Mouse (Mus musculus): ENCODE results near the gene Cadm1. TPM values are rescaled to one million over a fixed set of nuclear protein-coding genes. Genes with fewer than 3 reads are reported as not detected.

The Cadm1 gene
- polyA plus RNA-seq, 1 experiment = 1.4 TPM

DNA sequence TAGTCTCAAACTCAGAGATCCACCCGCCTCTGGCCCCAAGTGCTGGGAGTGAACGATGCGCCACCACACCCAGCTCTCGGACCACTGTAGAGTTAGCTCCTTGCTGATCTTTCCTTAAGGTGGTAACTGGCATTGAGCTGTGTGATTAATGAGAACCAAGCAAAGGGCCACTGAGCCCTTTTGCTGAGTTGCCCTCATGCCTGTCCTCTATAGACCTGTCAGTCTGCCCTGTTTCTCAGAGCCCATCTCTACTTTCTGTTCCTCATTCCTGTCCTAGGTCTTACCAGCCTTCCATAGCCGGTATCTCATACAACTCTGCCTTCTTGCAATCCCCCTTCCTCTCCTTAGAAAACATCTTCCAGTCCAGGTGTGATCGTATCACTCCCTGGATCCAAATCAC, 242.8 kb downstream of the Cadm1 start:
- WGBS = 86% methylated on average over 6 of the region's 6 CpGs
- H3K4me1 ChIP-seq (ENCODE audit: control insufficient read depth, insufficient read depth, insufficient read length, low read length) = no peaks in the 10 kb centered on the region
- H3K27ac ChIP-seq (ENCODE audit: insufficient read depth, low read depth, low read length) = no peak overlapping the region
- no peak for TF ChIP-seq CTCF (IDR thresholded peaks at IDR 0.05; ENCODE audit: extremely low read depth, insufficient read length, insufficient replicate concordance, low read depth, low read length)
- no peak for TF ChIP-seq POLR2A (IDR thresholded peaks at IDR 0.05; ENCODE audit: low read depth, low read length)
- no peak overlapping the region for H3K4me3 ChIP-seq (ENCODE audit: low read depth, low read length)
- no peaks in the 10 kb centered on the region for H3K36me3 ChIP-seq (ENCODE audit: control insufficient read depth, insufficient read depth, low read length)
- H3K27me3 ChIP-seq (ENCODE audit: control insufficient read depth, insufficient read depth, low read length) = no peaks in the 10 kb centered on the region; the same call in 1 of the 2 replicates

GRCm38 (mm10) chr9:47776941-47777919, 247.3 kb downstream of the Cadm1 start:
- no peaks in the 10 kb centered on the region; the same call in 1 of the 2 replicates for H3K27me3 ChIP-seq (ENCODE audit: control insufficient read depth, insufficient read depth, low read length)
- H3K27ac ChIP-seq (ENCODE audit: insufficient read depth, low read depth, low read length) = no peak overlapping the region
- H3K4me3 ChIP-seq (ENCODE audit: low read depth, low read length) = no peak overlapping the region
- no peaks in the 10 kb centered on the region for H3K36me3 ChIP-seq (ENCODE audit: control insufficient read depth, insufficient read depth, low read length)
- WGBS = 77% methylated on average over 9 of the region's 9 CpGs
- no peaks in the 10 kb centered on the region for H3K4me1 ChIP-seq (ENCODE audit: control insufficient read depth, insufficient read depth, insufficient read length, low read length)
- no peak for TF ChIP-seq POLR2A (IDR thresholded peaks at IDR 0.05; ENCODE audit: low read depth, low read length)
- TF ChIP-seq CTCF (IDR thresholded peaks at IDR 0.05; ENCODE audit: extremely low read depth, insufficient read length, insufficient replicate concordance, low read depth, low read length) = no peak

GRCm38 (mm10) chr9:47778438-47778837, 248.5 kb downstream of the Cadm1 start:
- WGBS = 76% methylated on average over 11 of the region's 11 CpGs
- Histone ChIP-seq H3K27me3 (ENCODE audit: control insufficient read depth, insufficient read depth, low read length) (no peaks in the 10 kb centered on the region; the same call in 1 of the 2 replicates), H3K27ac (ENCODE audit: insufficient read depth, low read depth, low read length) (no peak overlapping the region), H3K4me3 (ENCODE audit: low read depth, low read length) (no peak overlapping the region), H3K36me3 (ENCODE audit: control insufficient read depth, insufficient read depth, low read length) (no peaks in the 10 kb centered on the region), H3K4me1 (ENCODE audit: control insufficient read depth, insufficient read depth, insufficient read length, low read length) (no peaks in the 10 kb centered on the region)
- TF ChIP-seq POLR2A (IDR thresholded peaks at IDR 0.05; ENCODE audit: low read depth, low read length) (no peak), CTCF (IDR thresholded peaks at IDR 0.05; ENCODE audit: extremely low read depth, insufficient read length, insufficient replicate concordance, low read depth, low read length) (no peak)

- no peaks in the 10 kb centered on the region; the same call in 1 of the 2 replicates for H3K27me3 ChIP-seq (ENCODE audit: control insufficient read depth, insufficient read depth, low read length)
- H3K36me3 ChIP-seq (ENCODE audit: control insufficient read depth, insufficient read depth, low read length) = no peaks in the 10 kb centered on the region
- H3K27ac ChIP-seq (ENCODE audit: insufficient read depth, low read depth, low read length) = no peak overlapping the region
- WGBS = 78% methylated on average over 6 of the region's 6 CpGs
- H3K4me3 ChIP-seq (ENCODE audit: low read depth, low read length) = no peak overlapping the region
- TF ChIP-seq CTCF (IDR thresholded peaks at IDR 0.05; ENCODE audit: extremely low read depth, insufficient read length, insufficient replicate concordance, low read depth, low read length) (no peak), POLR2A (IDR thresholded peaks at IDR 0.05; ENCODE audit: low read depth, low read length) (no peak)
- H3K4me1 ChIP-seq (ENCODE audit: control insufficient read depth, insufficient read depth, insufficient read length, low read length) = no peaks in the 10 kb centered on the region
Measured at GRCm38 (mm10) chr9:47779291-47779690, 249.3 kb downstream of the Cadm1 start.

DNA sequence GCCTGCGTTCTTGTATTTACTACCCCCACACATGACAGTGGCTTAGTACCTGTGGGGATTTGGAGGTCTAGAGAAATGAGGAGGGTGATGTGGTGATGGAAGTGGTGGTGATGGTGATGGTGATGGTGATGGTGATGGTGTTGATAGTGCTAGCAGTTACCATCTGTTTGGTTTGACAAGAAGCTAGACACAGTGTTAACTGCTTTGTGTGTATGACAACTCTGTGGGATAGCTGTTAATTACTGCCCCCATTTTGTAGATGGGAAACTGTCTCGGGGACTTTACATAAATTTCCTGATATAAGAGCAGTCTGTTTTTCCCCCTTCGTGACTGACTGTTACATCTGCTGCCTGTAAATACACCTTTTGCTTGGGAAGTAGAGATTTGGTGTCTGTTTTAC, 256.7 kb downstream of the Cadm1 start:
- H3K4me3 ChIP-seq (ENCODE audit: low read depth, low read length) = no peak overlapping the region
- no peaks in the 10 kb centered on the region for H3K36me3 ChIP-seq (ENCODE audit: control insufficient read depth, insufficient read depth, low read length)
- H3K4me1 ChIP-seq (ENCODE audit: control insufficient read depth, insufficient read depth, insufficient read length, low read length) = no peaks in the 10 kb centered on the region
- H3K27me3 ChIP-seq (ENCODE audit: control insufficient read depth, insufficient read depth, low read length) = no peaks in the 10 kb centered on the region
- TF ChIP-seq CTCF (IDR thresholded peaks at IDR 0.05; ENCODE audit: extremely low read depth, insufficient read length, insufficient replicate concordance, low read depth, low read length) (no peak), POLR2A (IDR thresholded peaks at IDR 0.05; ENCODE audit: low read depth, low read length) (no peak)
- 80% methylated on average over 3 of the region's 3 CpGs for WGBS
- no peak overlapping the region for H3K27ac ChIP-seq (ENCODE audit: insufficient read depth, low read depth, low read length)

GRCm38 (mm10) chr9:47798478-47798877, 268.5 kb downstream of the Cadm1 start:
- Histone ChIP-seq H3K27me3 (ENCODE audit: control insufficient read depth, insufficient read depth, low read length) (no peaks in the 10 kb centered on the region), H3K27ac (ENCODE audit: insufficient read depth, low read depth, low read length) (no peak overlapping the region), H3K4me1 (ENCODE audit: control insufficient read depth, insufficient read depth, insufficient read length, low read length) (no peaks in the 10 kb centered on the region), H3K4me3 (ENCODE audit: low read depth, low read length) (no peak overlapping the region), H3K36me3 (ENCODE audit: control insufficient read depth, insufficient read depth, low read length) (no peaks in the 10 kb centered on the region)
- no peak for TF ChIP-seq CTCF (IDR thresholded peaks at IDR 0.05; ENCODE audit: extremely low read depth, insufficient read length, insufficient replicate concordance, low read depth, low read length)
- TF ChIP-seq POLR2A (IDR thresholded peaks at IDR 0.05; ENCODE audit: low read depth, low read length) = no peak
- 86% methylated on average over 5 of the region's 5 CpGs for WGBS

- no peaks in the 10 kb centered on the region for H3K36me3 ChIP-seq (ENCODE audit: control insufficient read depth, insufficient read depth, low read length)
- TF ChIP-seq CTCF (IDR thresholded peaks at IDR 0.05; ENCODE audit: extremely low read depth, insufficient read length, insufficient replicate concordance, low read depth, low read length) (no peak), POLR2A (IDR thresholded peaks at IDR 0.05; ENCODE audit: low read depth, low read length) (no peak)
- H3K27ac ChIP-seq (ENCODE audit: insufficient read depth, low read depth, low read length) = no peak overlapping the region
- WGBS = 75% methylated on average over 4 of the region's 4 CpGs
- no peaks in the 10 kb centered on the region for H3K27me3 ChIP-seq (ENCODE audit: control insufficient read depth, insufficient read depth, low read length)
- H3K4me1 ChIP-seq (ENCODE audit: control insufficient read depth, insufficient read depth, insufficient read length, low read length) = no peaks in the 10 kb centered on the region
- H3K4me3 ChIP-seq (ENCODE audit: low read depth, low read length) = no peak overlapping the region
Measured at GRCm38 (mm10) chr9:47801242-47801641, 271.3 kb downstream of the Cadm1 start.
